Mouse (Mus musculus): ENCODE measurements around the gene Smim6. TPM values are rescaled to one million over a fixed set of nuclear protein-coding genes. Genes with fewer than 3 reads are reported as not detected.

Smim6 gene
- total and polyA plus RNA-seq, 3 experiments: 1.2 to 3.8 TPM; not detected in 1

GRCm38 (mm10) chr11:115933108-115933746 lies 21.4 kb downstream of the Smim6 start, which contains the start of the genes Sap30bp and Recql5 (continued):
- TF ChIP-seq RCOR1 (IDR thresholded peaks at IDR 0.05; ENCODE audit: low read depth, low read length) (no peak), TCF12 (IDR thresholded peaks at IDR 0.05; ENCODE audit: low read depth, low read length) (peak; percentile 72; the same call in 1 of the 2 replicates), JUND (IDR thresholded peaks at IDR 0.05; ENCODE audit: low read depth, low read length) (peak; percentile 93)

DNA sequence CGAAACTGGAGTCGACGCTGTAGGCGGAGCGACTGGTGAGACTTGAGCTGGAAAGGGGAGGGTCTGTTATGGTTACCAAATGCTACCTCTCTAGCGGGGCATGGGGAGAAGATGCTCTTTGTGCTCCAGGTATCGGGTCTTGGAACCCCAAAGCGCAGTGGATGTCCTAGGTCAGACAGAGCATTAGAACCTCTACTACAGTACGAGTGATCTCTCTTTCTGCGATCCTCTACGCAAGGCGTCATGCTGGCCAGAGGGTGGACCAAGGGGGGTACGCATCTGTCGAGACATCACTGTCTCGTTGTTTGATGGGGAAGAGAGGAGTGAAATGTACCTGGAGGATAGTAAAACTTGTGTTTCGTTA lies 21.9 kb downstream of the Smim6 start:
- TF ChIP-seq EP300 (IDR thresholded peaks at IDR 0.05; ENCODE audit: low read depth in 1 of 2, low read length in 2 of 2): no peak
- TF ChIP-seq NELFE (IDR thresholded peaks at IDR 0.05; ENCODE audit: low read depth, low read length): no peak
- no peak for TF ChIP-seq USF2 (IDR thresholded peaks at IDR 0.05; ENCODE audit: borderline replicate concordance in 1 of 2, insufficient read depth in 1 of 2, low read depth in 1 of 2, low read length in 2 of 2)
- TF ChIP-seq ZC3H11A (IDR thresholded peaks at IDR 0.05; ENCODE audit: low read depth, low read length): no peak
- TF ChIP-seq USF1 (IDR thresholded peaks at IDR 0.05; ENCODE audit: low read depth, low read length): no peak
- no peak for TF ChIP-seq ELF1 (IDR thresholded peaks at IDR 0.05; ENCODE audit: low read depth, low read length)
- 0 out of 2 replicates have a peak, but pooled peaks have one; percentile 6 for TF ChIP-seq CHD1 (IDR thresholded peaks at IDR 0.05; ENCODE audit: low read depth, low read length)
- peak; percentile 18; the same call in 1 of the 2 replicates for TF ChIP-seq MXI1 (IDR thresholded peaks at IDR 0.05; ENCODE audit: low read depth, low read length)
- no peak for TF ChIP-seq ZNF384 (IDR thresholded peaks at IDR 0.05; ENCODE audit: low read depth, low read length)
- TF ChIP-seq MYC (IDR thresholded peaks at IDR 0.05; ENCODE audit: low read depth, low read length): no peak; the same call in none of the 2 replicates
- no peak for TF ChIP-seq KAT2A (conservative IDR thresholded peaks at IDR 0.05; ENCODE audit: low read depth, low read length)
- TF ChIP-seq E2F4 (IDR thresholded peaks at IDR 0.05; ENCODE audit: borderline replicate concordance, low read depth, low read length): 0 out of 2 replicates have a peak, but pooled peaks have one; percentile 3
- no peak for TF ChIP-seq POLR2AphosphoS2 (IDR thresholded peaks at IDR 0.05; ENCODE audit: low read length)
- no peak for TF ChIP-seq ZMIZ1 (IDR thresholded peaks at IDR 0.05; ENCODE audit: low read depth, low read length)
- TF ChIP-seq GATA1 (IDR thresholded peaks at IDR 0.05; ENCODE audit: low read depth, low read length): no peak
- peak overlapping the region; percentile 86 for H3K9ac ChIP-seq (ENCODE audit: control insufficient read depth, low read depth, low read length, poor library complexity, severe bottlenecking)
- H3K79me2 ChIP-seq (ENCODE audit: control insufficient read depth, insufficient read depth, low read length, poor library complexity): peaks cover 28% of the 10 kb centered on the region
- H3K4me3 ChIP-seq (ENCODE audit: control insufficient read depth in 1 of 2, insufficient read depth in 1 of 2, low read depth in 2 of 2, low read length in 2 of 2): peak overlapping the region; percentile 90 to 95
- peak overlapping the region; percentile 55 for H3K27ac ChIP-seq (ENCODE audit: control insufficient read depth, low read depth, low read length)
- H3K27me3 ChIP-seq (ENCODE audit: control insufficient read depth in 1 of 2, insufficient read depth in 2 of 2, low read length in 2 of 2): no peaks in the 10 kb centered on the region
- DNase-seq (ENCODE audit: low read depth, low spot score): no peak
- H3K36me3 ChIP-seq (ENCODE audit: control insufficient read depth in 1 of 2, insufficient read depth in 2 of 2, low read length in 2 of 2): peaks cover 4 to 9% of the 10 kb centered on the region in 2 experiments
- no peaks in the 10 kb centered on the region for H3K9me3 ChIP-seq (replicated peaks; ENCODE audit: insufficient read depth, low read length)
- H3K4me1 ChIP-seq (ENCODE audit: control insufficient read depth in 1 of 2, insufficient read depth in 2 of 2, low read length in 2 of 2): peaks cover 9 to 11% of the 10 kb centered on the region in 2 experiments; a peak in 3 of 4 replicates

All from MEL (cell line).